Mouse (Mus musculus) CH12.LX (cell line): ENCODE measurements around the gene Pbx1.

ENCODE experiments used
- CTCF ChIP-seq, 2 experiments: IDR thresholded peaks in 1 of 2; conservative IDR thresholded peaks in 1 of 2; 2 replicates each; pipeline ENCODE4 v1.5.1; 2011 to 2012; ENCODE audit warnings: low read depth in 2 of 2, low read length in 2 of 2, improper control_type of control experiment in 1 of 2, inconsistent platforms in 1 of 2, mild to moderate bottlenecking in 1 of 2, moderate library complexity in 1 of 2
- GABPA ChIP-seq: IDR thresholded peaks from 2 replicates; pipeline ENCODE4 v1.6.1; 2012; ENCODE audit warnings: low read depth, low read length, improper control_type of control experiment, inconsistent platforms; ENCODE audit not compliant: insufficient replicate concordance
- HCFC1 ChIP-seq: IDR thresholded peaks from 2 replicates; pipeline ENCODE4 v1.6.1; 2012; ENCODE audit warnings: low read depth, mild to moderate bottlenecking, inconsistent platforms, low read length, improper control_type of control experiment
- KAT2A ChIP-seq: IDR thresholded peaks from 2 replicates; pipeline ENCODE4 v1.6.1; 2012; ENCODE audit warnings: low read length, improper control_type of control experiment, inconsistent platforms; ENCODE audit not compliant: insufficient replicate concordance
- NRF1 ChIP-seq: IDR thresholded peaks from 2 replicates; pipeline ENCODE4 v1.6.1; 2014; ENCODE audit warnings: low read depth, mild to moderate bottlenecking, inconsistent platforms, low read length, improper control_type of control experiment, moderate library complexity
- POLR2A ChIP-seq: IDR thresholded peaks from 2 replicates; pipeline ENCODE4 v1.6.1; 2011; ENCODE audit warnings: low read depth, mild to moderate bottlenecking, improper control_type of control experiment, low read length
- POLR2AphosphoS2 ChIP-seq: IDR thresholded peaks from 2 replicates; pipeline ENCODE4 v1.6.1; 2011; ENCODE audit warnings: low read depth, low read length, improper control_type of control experiment
- TBP ChIP-seq: conservative IDR thresholded peaks from 2 replicates; pipeline ENCODE4 v1.6.1; 2011; ENCODE audit warnings: low read depth, low read length, improper control_type of control experiment
- UBTF ChIP-seq: IDR thresholded peaks from 2 replicates; pipeline ENCODE4 v1.6.1; 2012; ENCODE audit warnings: low read depth, mild to moderate bottlenecking, inconsistent platforms, low read length, improper control_type of control experiment, moderate library complexity
- USF1 ChIP-seq: IDR thresholded peaks from 2 replicates; pipeline ENCODE4 v1.6.1; 2014; ENCODE audit warnings: low read depth, mild to moderate bottlenecking, inconsistent platforms, low read length, improper control_type of control experiment
- USF2 ChIP-seq: conservative IDR thresholded peaks from 2 replicates; pipeline ENCODE4 v1.6.1; 2011; ENCODE audit warnings: low read depth, low read length, improper control_type of control experiment

DNA sequence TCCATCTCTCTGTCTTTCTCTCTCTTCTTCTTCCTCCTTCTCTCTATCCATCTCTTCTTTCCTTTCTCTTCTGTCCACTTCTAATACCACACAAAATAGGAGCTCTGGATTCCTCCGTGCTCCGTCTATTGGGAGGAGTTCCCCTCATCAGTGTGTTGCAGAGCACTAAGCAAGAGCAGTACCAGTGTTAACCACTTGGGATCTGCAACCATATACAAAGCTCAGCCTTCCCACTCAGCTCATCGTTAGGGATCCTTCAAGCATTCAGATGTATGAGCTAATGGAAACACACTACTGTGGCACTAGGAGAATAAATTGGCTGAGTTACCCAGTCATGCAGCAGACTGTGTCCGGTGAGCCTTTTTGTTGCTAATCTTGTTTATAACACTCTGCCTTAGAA, 314.7 kb downstream of the Pbx1 start:
- TF ChIP-seq CTCF (conservative IDR thresholded peaks at IDR 0.05 in 1 of 2, IDR thresholded peaks at IDR 0.05 in 1 of 2; ENCODE audit: low read depth in 2 of 2, low read length in 2 of 2): no peak
- no peak for TF ChIP-seq USF2
- no peak for TF ChIP-seq UBTF
- no peak for TF ChIP-seq HCFC1
- TF ChIP-seq TBP: no peak
- TF ChIP-seq USF1: no peak
- TF ChIP-seq KAT2A: no peak
- no peak for TF ChIP-seq POLR2A
- no peak for TF ChIP-seq NRF1
- TF ChIP-seq GABPA: no peak
- no peak for TF ChIP-seq POLR2AphosphoS2
